Comparison of ENCODE assay signal across 10 mouse cellular contexts in genomic region chr11:60423006-60423405, GRCm38 (mm10). TPM values are rescaled to one million over a fixed set of nuclear protein-coding genes. Genes with fewer than 3 reads are reported as not detected.
"Had no signal": no experiment of that assay in that cellular context is flagged by ENCODE, and none has a peak within 500 bp of the region (broad histone marks: within the 10 kb centered on the region; RNA-seq: fewer than 3 reads in every experiment).

No protein-coding gene starts in this region.

- DNase-seq: gastrocnemius, postnatal 14 days; gastrocnemius, postnatal 36 days; heart, adult 18-20 months; heart, postnatal 10 days; heart, postnatal 4 days; kidney, postnatal 14 days; layer of hippocampus, adult 9-11 months; layer of hippocampus, postnatal 36 days; left cerebral cortex, postnatal 4 days had no signal

RNA-seq across cellular contexts. Expression of gene Myo15, which starts 46.1 kb away (rescaled TPM):
- total RNA-seq: gastrocnemius, postnatal 36 days; granulocyte monocyte progenitor cell, adult 5-6 weeks; heart, adult 18-20 months had no signal
